Mouse (Mus musculus) cerebellum, adult 2 months (tissue): ENCODE measurements around the gene Adar.

ENCODE experiments used
- CTCF ChIP-seq: fragments of 200-500 bp; IDR thresholded peaks from 2 replicates; pipeline ENCODE4 v1.5.1; 2011; ENCODE audit warnings: low read depth, mild to moderate bottlenecking, control low read depth, low read length, moderate library complexity, borderline replicate concordance; ENCODE audit not compliant: insufficient read depth
- POLR2A ChIP-seq: fragments of 200-500 bp; IDR thresholded peaks from 2 replicates; pipeline ENCODE4 v1.6.1; 2011; ENCODE audit warnings: low read length, control low read depth, borderline replicate concordance; ENCODE audit not compliant: insufficient read depth

GRCm38 (mm10) chr3:89703596-89703995 is 11.2 kb upstream of the Adar start:
- no peak for TF ChIP-seq CTCF
- TF ChIP-seq POLR2A = no peak
